Mouse (Mus musculus) thymus, adult 2 months (tissue): ENCODE measurements around the gene Gipr. TPM values are rescaled to one million over a fixed set of nuclear protein-coding genes. Genes with fewer than 3 reads are reported as not detected.

ENCODE experiments used
- DNase-seq: peaks from one replicate; pipeline ENCODE4 v3.0.0; 2021
- H3K27ac ChIP-seq: fragments of 200-500 bp; 2 replicates; pipeline ENCODE4 v1.5.1; 2012; ENCODE audit warnings: low read length, control low read depth; ENCODE audit not compliant: control insufficient read depth, insufficient read depth
- H3K27me3 ChIP-seq: fragments of 200-500 bp; 2 replicates; pipeline ENCODE4 v1.6.1; 2012; ENCODE audit warnings: mild to moderate bottlenecking, low read length, moderate library complexity, mixed read lengths; ENCODE audit not compliant: control insufficient read depth, insufficient read depth
- H3K36me3 ChIP-seq: fragments of 200-500 bp; 2 replicates; pipeline ENCODE4 v1.6.1; 2012; ENCODE audit warnings: mild to moderate bottlenecking, low read length, moderate library complexity; ENCODE audit not compliant: control insufficient read depth, insufficient read depth
- H3K4me1 ChIP-seq: fragments of 200-500 bp; replicated peaks from 2 replicates; pipeline ENCODE4 v1.6.1; 2012; ENCODE audit warnings: low read length; ENCODE audit not compliant: control insufficient read depth, insufficient read depth
- H3K4me3 ChIP-seq: fragments of 200-500 bp; 2 replicates; pipeline ENCODE4 v1.5.1; 2012; ENCODE audit warnings: mild to moderate bottlenecking, low read length, control low read depth, moderate library complexity; ENCODE audit not compliant: control insufficient read depth, insufficient read depth
- CTCF ChIP-seq: fragments of 200-500 bp; IDR thresholded peaks from 2 replicates; pipeline ENCODE4 v1.5.1; 2012; ENCODE audit warnings: mild to moderate bottlenecking, control low read depth, low read length, moderate library complexity, borderline replicate concordance; ENCODE audit not compliant: control insufficient read depth, poor library complexity, insufficient read depth; ENCODE audit errors: extremely low read depth
- POLR2A ChIP-seq: fragments of 200-500 bp; IDR thresholded peaks from 2 replicates; pipeline ENCODE4 v1.6.1; 2012; ENCODE audit warnings: mild to moderate bottlenecking, low read length, control low read depth, moderate library complexity; ENCODE audit not compliant: control insufficient read depth, poor library complexity, insufficient read depth; ENCODE audit errors: extremely low read depth
- WGBS: fragments of 180-500 bp; shearing (Covaris S2); methylation state at CpG from one replicate; pipeline ENCODE4 v1.1.7; 2018; 5-methylcytosine and 5-hydroxymethylcytosine counted together
- polyA plus RNA-seq: library from polyadenylated mRNA; depleted of rRNA; stranded (reverse); fragments of >200 nt; gene quantifications from 2 replicates; pipeline ENCODE4 v1.2.3, GENCODE M21; 2012

Gipr gene
- polyA plus RNA-seq, 1 experiment = 0.73 TPM

GRCm38 (mm10) chr7:19179173-19179572, 13.2 kb upstream of the Gipr start:
- no peak overlapping the region for H3K27ac ChIP-seq
- H3K27me3 ChIP-seq = peaks cover 23% of the 10 kb centered on the region
- H3K36me3 ChIP-seq = no peaks in the 10 kb centered on the region
- TF ChIP-seq CTCF (no peak), POLR2A (no peak)
- H3K4me1 ChIP-seq = peaks cover 17% of the 10 kb centered on the region
- under 1% methylated on average over 32 of the region's 32 CpGs for WGBS
- no peak overlapping the region for H3K4me3 ChIP-seq
- DNase-seq = peak; percentile 59

- H3K27me3 ChIP-seq = peaks cover 23% of the 10 kb centered on the region
- 4% methylated on average over 27 of the region's 27 CpGs for WGBS
- TF ChIP-seq CTCF = peak; percentile 76; the same call in 1 of the 2 replicates
- TF ChIP-seq POLR2A = no peak
- no peak overlapping the region for H3K4me3 ChIP-seq
- peaks cover 17% of the 10 kb centered on the region for H3K4me1 ChIP-seq
- H3K27ac ChIP-seq = no peak overlapping the region
- H3K36me3 ChIP-seq = no peaks in the 10 kb centered on the region
- peak; percentile 85 for DNase-seq
Measured at GRCm38 (mm10) chr7:19178443-19179092, 12.6 kb upstream of the Gipr start.

GRCm38 (mm10) chr7:19178035-19178434, 12.1 kb upstream of the Gipr start:
- no peak for TF ChIP-seq CTCF
- TF ChIP-seq POLR2A = no peak
- H3K4me1 ChIP-seq = peaks cover 17% of the 10 kb centered on the region
- H3K36me3 ChIP-seq = no peaks in the 10 kb centered on the region
- 34% methylated on average over 18 of the region's 18 CpGs for WGBS
- H3K4me3 ChIP-seq = no peak overlapping the region
- H3K27ac ChIP-seq = no peak overlapping the region
- DNase-seq = no peak
- peaks cover 23% of the 10 kb centered on the region for H3K27me3 ChIP-seq

- H3K27me3 ChIP-seq = peaks cover 23% of the 10 kb centered on the region
- no peak for DNase-seq
- H3K36me3 ChIP-seq = no peaks in the 10 kb centered on the region
- H3K4me3 ChIP-seq = no peak overlapping the region
- TF ChIP-seq POLR2A (no peak), CTCF (no peak)
- no peak overlapping the region for H3K27ac ChIP-seq
- H3K4me1 ChIP-seq = peaks cover 19% of the 10 kb centered on the region
- 90% methylated on average over 7 of the region's 7 CpGs for WGBS
Measured at GRCm38 (mm10) chr7:19177216-19177615, 11.3 kb upstream of the Gipr start.

- Histone ChIP-seq H3K4me3 (no peak overlapping the region), H3K27me3 (peaks cover 23% of the 10 kb centered on the region), H3K4me1 (peaks cover 14% of the 10 kb centered on the region), H3K27ac (no peak overlapping the region), H3K36me3 (no peaks in the 10 kb centered on the region)
- no peak for TF ChIP-seq POLR2A
- no peak for TF ChIP-seq CTCF
- 15% methylated on average over 18 of the region's 21 CpGs for WGBS
- no peak for DNase-seq
Measured at GRCm38 (mm10) chr7:19176516-19176947, 10.6 kb upstream of the Gipr start.

- no peak for DNase-seq
Measured at GRCm38 (mm10) chr7:19175708-19176515, 10.0 kb upstream of the Gipr start, which contains the start of gene Eml2. Gene Eml2 (plus strand): TSS chr7:19176421.

More at GRCm38 (mm10) chr7:19175708-19176515, 10.0 kb upstream of the Gipr start, which contains the start of gene Eml2:
- Histone ChIP-seq H3K4me1 (peaks cover 12% of the 10 kb centered on the region), H3K27me3 (peaks cover 23% of the 10 kb centered on the region), H3K27ac (no peak within 1 kb of the TSS), H3K4me3 (no peak within 1 kb of the TSS), H3K36me3 (no peaks in the 10 kb centered on the region)
- no peak for TF ChIP-seq CTCF
- no peak for TF ChIP-seq POLR2A
- WGBS = 10% methylated on average over 30 of the region's 30 CpGs
